Mouse (Mus musculus): ENCODE data around the gene Cd9.

Cd9 gene

DNA sequence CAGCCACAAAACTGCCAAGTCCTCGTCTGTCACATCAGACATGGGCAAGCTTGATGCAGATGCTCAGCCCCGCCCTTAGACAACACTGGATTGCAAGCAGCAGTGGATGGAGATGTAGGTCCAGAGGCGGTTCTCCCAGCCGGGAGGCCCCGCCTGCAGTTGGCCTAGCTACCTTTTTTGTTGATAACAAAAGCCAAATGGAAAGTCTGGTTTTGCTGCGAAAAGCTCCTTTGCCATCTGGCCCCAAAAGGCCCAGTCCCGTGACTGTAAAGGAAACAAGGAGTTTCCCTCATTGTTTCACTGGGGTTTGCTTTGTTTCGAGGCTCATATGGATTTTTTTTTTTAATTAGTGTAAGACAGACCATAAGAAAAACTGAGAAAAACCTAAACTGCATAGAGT lies 18.5 kb downstream of the Cd9 start:
- DNase-seq (ENCODE audit: low spot score), result no peak

DNA sequence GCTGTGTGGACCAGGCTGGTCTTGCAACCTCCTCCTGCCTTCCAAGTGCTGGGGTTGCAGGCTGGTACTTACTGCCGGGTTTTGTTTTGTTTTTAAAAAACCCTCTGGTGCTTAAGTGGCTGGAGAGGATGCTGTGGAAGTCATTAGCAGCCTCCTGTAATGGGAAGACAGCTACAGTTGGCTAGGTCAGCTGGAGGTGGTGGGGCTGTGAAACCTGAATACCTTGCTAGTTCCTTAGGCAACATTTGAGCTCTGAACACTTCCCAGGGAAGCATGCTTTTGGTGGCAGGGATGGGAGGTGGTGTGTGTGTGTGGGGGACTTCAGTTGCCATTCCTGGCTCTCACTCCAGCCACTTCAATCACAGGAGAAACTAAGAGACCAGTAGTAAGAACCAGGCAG lies 19.4 kb downstream of the Cd9 start:
- no peak for DNase-seq (ENCODE audit: low spot score)

DNA sequence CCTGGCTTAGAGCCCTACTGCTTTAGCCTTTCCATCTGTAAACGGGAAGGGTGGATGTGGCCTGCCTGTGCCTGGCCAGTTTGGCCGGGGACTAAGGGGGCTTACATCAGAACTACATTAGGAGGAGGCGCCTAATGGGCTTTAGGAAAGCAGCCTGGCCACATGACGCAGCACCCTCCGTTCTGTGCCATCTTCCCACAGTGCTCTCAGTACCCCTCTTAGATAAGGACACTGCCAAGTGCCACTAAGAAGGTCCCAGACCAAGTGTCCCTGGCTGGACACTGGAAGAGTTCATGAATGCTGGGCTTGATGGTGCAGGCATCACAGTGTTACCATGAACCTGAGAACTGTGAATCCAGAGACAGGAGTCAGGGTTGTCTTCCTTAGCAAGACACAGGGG lies 20.7 kb downstream of the Cd9 start:
- DNase-seq (ENCODE audit: low spot score), result no peak

DNA sequence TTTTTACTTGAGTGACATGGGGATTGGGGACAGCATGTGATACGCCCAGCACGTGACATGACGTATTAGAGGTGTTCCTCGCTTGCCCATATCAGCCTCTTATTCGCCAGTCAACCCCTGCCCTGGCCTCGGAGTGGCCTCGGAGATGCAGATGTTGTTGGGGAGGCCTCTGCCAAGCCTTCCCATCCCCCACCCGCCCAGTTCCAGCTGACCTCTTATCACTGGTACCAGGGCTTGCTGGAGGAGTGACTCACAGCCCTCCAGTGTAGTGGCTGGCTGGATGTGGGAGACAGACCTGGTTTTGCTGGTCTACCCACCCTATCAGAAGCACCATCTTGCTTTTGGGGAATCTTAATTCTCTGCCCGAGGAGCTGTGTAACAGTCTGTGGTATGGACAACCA lies 21.3 kb downstream of the Cd9 start:
- DNase-seq (ENCODE audit: low spot score), result no peak

DNA sequence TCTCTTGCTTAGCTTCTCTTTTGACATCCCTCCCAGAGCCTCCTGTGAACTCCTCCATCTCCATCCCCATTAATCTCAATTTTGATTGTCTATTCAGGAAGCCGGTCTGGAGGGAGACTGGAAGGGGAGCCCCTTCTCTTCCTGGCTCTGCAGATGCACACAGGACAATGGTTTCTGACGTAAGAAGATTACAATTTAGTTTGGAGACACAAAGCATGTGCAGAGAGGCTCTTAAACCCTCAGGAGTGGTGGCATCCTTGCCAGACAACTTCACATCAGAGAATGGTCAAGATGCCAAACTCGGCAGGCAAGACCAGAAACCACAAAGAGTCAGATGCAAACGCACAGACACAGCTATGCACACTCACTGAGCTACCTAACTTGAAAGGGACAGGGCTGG lies 22.7 kb downstream of the Cd9 start:
- DNase-seq (ENCODE audit: low spot score), result no peak

- DNase-seq (ENCODE audit: low spot score), result no peak
Observed at GRCm38 (mm10) chr6:125471326-125471725, 23.3 kb downstream of the Cd9 start.

GRCm38 (mm10) chr6:125470616-125471015 lies 24.0 kb downstream of the Cd9 start:
- DNase-seq (ENCODE audit: low spot score), result no peak

DNA sequence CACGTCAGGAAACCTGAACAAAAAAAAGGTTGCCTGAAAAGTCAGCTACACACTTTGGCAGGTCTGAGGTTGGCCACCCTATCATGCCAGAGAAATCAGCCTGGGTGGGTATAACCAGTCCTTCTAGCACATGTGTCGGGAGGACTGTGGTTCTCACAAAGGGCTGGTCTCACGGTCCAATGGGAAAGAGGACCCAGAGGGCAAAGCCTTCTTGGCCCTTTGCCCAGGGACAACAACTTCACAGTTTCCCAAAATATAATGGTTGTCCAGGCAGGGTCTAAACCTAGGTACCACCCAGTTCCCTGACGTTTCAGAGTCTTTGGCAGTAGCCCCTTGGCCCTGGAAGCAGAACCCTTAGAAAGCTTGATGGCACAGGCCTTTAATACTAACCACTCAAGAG lies 25.4 kb downstream of the Cd9 start:
- no peak for DNase-seq (ENCODE audit: low spot score)

DNA sequence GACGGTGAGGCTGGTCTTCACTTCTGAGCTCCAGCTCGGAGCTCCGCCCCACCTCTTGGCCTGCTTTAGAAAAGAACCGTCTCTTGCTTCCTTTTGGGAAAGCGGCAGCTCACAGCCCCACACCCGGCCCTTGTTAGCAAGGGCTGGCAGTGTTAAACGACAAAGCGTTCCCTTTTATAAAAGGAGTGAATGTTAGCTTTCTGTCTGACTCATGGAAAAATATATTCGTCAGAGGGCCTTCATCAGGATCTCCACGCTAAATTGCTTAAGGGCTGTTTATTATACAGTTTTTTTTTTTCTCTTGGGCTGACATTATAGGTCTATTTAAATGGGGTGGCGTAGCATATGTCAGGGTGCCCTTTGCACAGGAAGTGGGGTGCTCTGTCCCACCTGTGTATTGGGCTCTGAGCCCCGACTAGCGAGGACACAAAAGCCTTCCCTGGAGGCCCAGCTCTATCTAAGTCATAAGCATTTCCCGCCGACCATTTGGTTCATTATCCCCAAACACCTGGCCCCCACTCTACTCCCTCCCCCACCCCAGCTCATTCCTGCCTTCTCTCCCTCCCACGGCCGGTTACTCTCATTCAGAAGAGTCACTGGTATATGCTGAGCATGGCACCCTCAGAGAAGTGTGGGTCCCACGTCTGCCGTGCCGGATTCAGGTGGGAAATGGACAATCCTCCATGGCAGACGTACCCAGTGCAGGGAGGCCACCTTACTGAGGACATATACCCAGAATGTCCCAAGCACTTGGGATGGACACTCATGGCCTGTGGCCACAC lies 26.2 kb downstream of the Cd9 start:
- no peak for DNase-seq (ENCODE audit: low spot score)

DNA sequence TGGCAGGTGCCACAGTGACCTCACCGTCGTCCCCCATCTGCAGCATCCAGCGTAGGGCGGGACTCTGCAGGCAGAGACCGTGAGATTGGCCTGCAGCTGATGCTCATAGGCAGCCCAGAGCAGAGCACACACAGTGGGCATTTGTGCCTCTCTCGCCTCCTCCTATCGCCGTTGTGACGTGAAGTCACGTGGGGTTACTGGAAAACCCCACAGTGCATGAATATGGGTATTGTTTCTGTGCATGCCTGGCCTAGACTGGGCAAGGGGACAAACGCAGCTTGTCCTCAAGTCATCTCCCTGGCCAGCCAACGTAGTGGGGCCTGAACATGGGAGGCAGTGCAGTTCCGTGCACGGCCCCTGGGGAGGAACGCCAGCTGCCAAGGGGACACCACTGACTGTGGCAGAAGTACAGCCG lies 27.3 kb downstream of the Cd9 start:
- no peak for DNase-seq (ENCODE audit: low spot score)

GRCm38 (mm10) chr6:125462312-125462711 lies 32.3 kb downstream of the Cd9 start:
- no peak for DNase-seq (ENCODE audit: low spot score)

GRCm38 (mm10) chr6:125461788-125462187 lies 32.8 kb downstream of the Cd9 start:
- no peak for DNase-seq (ENCODE audit: low spot score)

DNA sequence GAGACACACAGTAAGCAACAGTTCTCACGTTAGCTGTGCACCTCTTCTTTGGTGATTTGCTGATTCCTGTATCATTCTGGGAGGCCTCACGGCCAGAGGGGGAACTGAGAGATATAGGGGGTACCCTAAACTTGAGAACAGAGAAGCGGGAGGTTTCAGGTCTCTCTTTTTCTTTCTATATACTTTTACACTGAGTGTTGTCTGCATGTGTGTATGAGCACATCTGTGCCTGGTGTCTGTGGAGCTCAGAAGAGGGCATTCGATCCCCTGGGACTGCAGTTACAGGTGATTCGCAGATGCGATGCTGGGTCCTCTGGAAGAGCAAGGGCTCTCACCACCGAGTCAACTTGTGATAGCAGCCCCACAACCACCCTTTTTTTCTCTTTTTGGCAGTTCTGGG lies 33.3 kb downstream of the Cd9 start:
- DNase-seq (ENCODE audit: low spot score), result no peak

DNA sequence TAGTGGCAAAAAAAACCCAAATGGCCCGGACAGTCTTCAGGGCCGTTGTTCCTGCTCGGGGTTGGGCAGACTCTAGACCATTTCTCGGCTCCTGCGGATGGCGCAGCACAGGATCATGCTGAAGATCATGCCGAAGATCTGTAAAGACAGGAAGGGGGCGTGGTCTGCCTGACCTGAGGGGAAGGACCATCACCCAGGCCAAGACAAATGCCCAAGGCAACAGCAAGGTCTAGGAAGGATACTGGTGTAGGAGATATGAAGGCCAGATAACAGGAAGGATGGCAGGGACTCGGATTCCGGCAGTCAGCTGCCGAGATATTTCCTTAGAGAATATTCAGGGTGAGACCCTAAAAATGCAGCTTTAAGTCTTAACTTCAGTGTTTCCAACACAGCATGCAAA lies 34.0 kb downstream of the Cd9 start:
- no peak for DNase-seq (ENCODE audit: low spot score)

DNA sequence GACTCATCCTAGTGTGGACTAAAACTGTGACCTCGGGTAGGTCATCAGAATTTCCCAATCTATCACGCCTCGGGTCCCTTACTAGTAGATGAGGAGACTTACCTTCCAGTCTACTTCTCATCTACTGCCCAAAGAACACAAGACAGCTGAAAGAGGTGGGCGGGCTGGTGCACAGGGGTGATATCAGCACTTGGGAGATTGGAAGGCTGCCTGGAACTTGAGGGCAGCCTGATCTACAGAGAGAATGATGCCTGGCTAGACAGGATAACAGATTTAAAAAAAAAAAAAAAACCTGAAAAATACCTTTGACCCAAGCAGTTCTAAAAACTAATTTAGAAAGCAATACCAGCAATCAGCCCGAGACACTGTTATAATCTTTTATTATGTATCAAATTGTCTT lies 34.7 kb downstream of the Cd9 start:
- no peak for DNase-seq (ENCODE audit: low spot score)

DNA sequence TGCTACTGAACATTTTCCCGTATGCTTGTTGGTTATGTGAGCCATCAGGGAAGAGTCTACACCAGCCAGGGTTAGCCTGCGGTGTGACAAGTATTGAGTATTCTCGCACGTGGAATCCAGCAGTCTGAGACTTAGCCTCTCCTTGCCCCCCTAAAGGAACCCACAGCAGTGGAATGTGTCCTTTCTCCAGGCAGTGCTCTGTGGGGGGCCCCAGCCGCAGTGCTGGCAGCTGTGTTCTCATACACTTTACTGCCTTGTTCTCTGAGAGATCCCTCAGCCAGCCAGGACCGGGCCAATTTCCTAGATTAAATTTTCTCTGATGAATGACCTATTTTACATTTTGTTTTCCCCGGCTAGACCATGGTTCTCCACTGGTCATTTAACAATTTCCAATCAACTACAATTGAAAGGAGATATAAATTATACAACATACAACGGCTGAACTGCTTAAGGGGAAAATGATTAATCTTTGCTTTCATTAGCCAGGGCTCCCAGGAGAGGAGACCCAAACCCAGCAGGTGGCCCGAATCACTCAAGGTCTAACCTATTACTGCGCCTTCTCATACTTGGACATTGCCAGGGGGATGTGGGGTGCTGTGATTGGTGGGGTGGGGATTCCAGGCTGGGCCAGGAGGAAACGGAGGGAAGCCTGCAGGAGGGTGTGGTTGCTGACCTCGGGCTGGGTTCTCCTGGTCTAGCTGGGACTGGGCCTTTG lies 38.6 kb downstream of the Cd9 start:
- DNase-seq (ENCODE audit: low spot score), result no peak

DNA sequence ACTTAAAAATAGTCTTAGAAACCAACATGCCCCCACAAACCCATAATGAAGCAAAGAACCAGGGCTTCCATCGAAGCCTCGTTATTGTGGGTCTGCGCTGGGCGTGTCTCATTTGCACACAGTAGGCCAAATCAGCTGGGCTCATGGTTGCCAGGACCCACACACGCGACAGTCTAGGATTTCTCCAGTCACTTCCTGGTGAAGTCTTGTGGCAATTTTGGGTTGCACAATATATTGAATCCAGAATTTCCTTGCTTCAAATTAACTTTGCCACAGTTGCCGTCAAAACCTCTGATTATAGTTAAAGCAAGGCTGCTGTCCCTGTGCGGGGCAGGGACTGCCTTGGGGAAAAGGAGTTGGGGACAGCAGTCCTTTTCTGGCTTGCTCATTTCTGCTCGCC lies 39.9 kb downstream of the Cd9 start:
- DNase-seq (ENCODE audit: low spot score), result no peak

- no peak for DNase-seq (ENCODE audit: low spot score)
Observed at GRCm38 (mm10) chr6:125454299-125454698, 40.3 kb downstream of the Cd9 start.

DNA sequence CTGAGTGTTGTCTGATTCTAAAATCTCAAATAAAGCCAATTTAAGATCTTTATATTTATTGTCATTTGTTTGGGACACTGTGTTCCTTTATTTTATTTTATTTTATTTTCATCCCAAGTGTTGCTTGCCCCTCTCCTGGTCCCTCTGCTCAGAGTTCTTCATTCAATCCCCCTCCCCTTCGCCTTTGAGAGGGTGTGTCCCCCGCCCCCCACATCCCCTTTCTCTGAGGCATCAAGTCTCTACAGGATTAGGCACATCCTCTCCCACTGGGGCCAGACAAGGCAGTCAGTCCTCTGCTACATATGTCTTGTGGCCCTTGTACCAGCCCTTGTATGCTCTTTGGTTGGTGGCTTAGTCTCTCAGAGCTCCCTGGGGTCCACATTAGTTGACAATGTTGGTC lies 46.9 kb downstream of the Cd9 start:
- no peak for DNase-seq (ENCODE audit: low spot score)

DNA sequence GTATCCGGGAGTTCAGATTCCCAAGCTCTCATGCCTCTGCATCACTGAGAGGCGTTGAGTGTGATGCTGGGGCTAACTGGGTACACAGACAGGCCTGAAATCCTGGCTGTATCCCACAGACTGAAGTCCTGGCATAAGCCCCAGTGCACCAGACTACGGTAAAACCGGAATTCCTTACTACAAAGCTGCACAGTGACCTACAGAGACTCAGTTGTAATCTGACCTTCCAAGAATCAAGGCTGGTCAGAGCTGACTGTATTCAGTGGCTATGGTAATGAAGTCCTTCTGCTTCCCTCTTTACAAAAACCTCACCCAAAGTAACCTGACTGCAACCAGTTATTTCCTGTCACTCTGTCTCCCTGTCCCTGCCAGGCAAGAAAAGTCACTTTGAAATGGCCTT lies 47.4 kb downstream of the Cd9 start:
- no peak for DNase-seq (ENCODE audit: low spot score)

- DNase-seq (ENCODE audit: low spot score), result no peak
Observed at GRCm38 (mm10) chr6:125445381-125445780, 49.2 kb downstream of the Cd9 start.

DNA sequence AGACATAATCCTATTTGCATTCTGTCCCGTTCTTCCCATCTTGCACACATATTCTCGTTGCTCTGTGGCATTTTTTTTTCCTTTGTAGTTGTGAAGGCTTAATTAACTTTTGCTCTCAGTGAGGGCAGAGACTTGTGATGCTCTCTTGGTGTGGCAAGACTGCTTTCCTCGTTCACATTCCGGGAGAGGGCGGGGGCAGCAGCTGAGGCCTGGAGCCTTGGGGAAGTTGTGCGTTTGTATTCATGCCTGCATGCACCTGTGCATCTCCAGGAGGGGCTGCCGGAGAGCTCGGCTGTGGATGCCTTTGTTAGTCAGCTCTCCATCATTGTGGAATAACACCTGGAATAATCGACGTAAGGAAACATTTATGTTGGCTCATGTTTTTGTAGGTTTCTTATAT lies 52.0 kb downstream of the Cd9 start:
- DNase-seq (ENCODE audit: low spot score), result no peak

GRCm38 (mm10) chr6:125436753-125437152 lies 57.8 kb downstream of the Cd9 start:
- DNase-seq (ENCODE audit: low spot score), result no peak
